Mouse (Mus musculus): ENCODE data around the gene 3830403N18Rik. TPM values are rescaled to one million over a fixed set of nuclear protein-coding genes. Genes with fewer than 3 reads are reported as not detected.
"Not testable (repeated sequence)": the region's sequence is repeated elsewhere in the genome, so short reads cannot be mapped to it uniquely, and the experiment has no call there.

The 3830403N18Rik gene
- 2.2 and 2.7 TPM in 2 replicates for polyA plus RNA-seq (2014; fragmentation: Nextera tagmentation; extraction: Ambion mirVana)

DNA sequence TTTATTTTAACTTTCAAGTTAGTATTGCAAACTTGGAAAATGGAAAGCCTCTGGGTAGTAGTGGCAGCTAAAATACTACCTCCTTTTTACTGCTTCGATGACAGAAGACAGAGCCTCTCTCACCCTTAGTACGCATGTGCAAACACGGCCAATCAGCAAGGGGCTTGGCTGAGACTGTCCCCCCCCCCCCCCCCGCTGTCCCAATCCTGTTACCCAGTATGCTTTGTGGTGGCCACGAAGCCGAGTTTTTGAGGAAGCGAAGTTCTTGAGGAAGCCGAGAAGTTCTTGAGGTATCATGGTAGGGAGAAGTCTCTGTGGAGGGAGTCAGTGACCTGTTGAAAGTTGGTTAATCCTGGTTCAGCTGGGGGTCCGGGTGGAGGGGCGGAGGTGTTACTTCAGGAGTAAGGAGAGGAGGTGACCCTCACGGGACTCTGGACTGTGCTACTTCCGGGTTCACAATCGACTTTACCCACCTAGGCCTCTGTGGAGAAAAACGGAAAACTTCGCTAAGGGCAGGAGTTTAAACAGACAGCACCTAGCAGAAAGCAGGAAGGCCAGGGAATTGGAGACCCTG is at the start of gene 3830403N18Rik:
3830403N18Rik (plus strand) TSS at position 237 of the 574 bp plus-strand sequence.
- not testable (repeated sequence) for H3K4me2 ChIP-seq (ENCODE audit: low read depth, low read length); H3K27me3 ChIP-seq (replicated peaks; ENCODE audit: control insufficient read depth, insufficient read depth, low read length); H3K4me3 ChIP-seq (ENCODE audit: low read depth, low read length); H3K9me3 ChIP-seq (ENCODE audit: control insufficient read depth, low read length); H3K27ac ChIP-seq (replicated peaks; ENCODE audit: low read depth, low read length); H3K4me1 ChIP-seq (ENCODE audit: control insufficient read depth, insufficient read depth, low read length); H3K36me3 ChIP-seq (ENCODE audit: control insufficient read depth, insufficient read depth, low read length); DNase-seq (ENCODE audit: low spot score); H3K9ac ChIP-seq (ENCODE audit: low read depth, low read length); ATAC-seq (ENCODE audit: low read depth)
- WGBS: 87% methylated on average over 7 of the region's 15 CpGs

DNA sequence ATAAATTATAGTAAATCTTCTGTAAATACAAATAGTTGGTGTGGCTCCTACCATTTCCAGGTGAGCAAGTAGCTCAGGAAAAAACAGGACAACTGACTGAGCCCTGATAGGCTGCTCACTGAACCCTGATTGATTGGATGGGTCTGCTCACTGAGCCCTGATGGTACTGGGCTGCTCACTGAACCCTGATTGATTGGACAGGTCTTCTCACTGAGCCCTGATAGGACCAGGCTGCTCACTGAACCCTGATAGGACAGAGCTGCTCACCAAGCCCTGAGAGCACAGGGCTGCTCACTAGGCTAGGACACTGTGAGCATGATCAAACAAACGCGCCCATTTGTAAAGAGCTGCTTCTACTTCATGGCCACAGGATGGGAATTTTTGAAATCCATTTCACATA is 15.0 kb downstream of the 3830403N18Rik start:
- H3K4me3 ChIP-seq (ENCODE audit: low read depth, low read length): no peak overlapping the region
- H3K4me2 ChIP-seq (ENCODE audit: low read depth, low read length): no peak overlapping the region
- H3K27ac ChIP-seq (replicated peaks; ENCODE audit: low read depth, low read length): no peak overlapping the region
- no peak for ATAC-seq (ENCODE audit: low read depth)
- 84% methylated on average over 2 of the region's 2 CpGs for WGBS
- H3K4me1 ChIP-seq (ENCODE audit: control insufficient read depth, insufficient read depth, low read length): no peaks in the 10 kb centered on the region
- no peaks in the 10 kb centered on the region for H3K9me3 ChIP-seq (ENCODE audit: control insufficient read depth, low read length)
- no peak overlapping the region for H3K9ac ChIP-seq (ENCODE audit: low read depth, low read length)
- no peak for DNase-seq (ENCODE audit: low spot score)
- no peaks in the 10 kb centered on the region for H3K36me3 ChIP-seq (ENCODE audit: control insufficient read depth, insufficient read depth, low read length)
- no peaks in the 10 kb centered on the region for H3K27me3 ChIP-seq (replicated peaks; ENCODE audit: control insufficient read depth, insufficient read depth, low read length)

- H3K4me2 ChIP-seq (ENCODE audit: low read depth, low read length): not testable (repeated sequence)
- WGBS: no CpG with 5 or more reads among the region's 1 CpGs
Measured at GRCm38 (mm10) chrX:56186449-56186848, 50.1 kb downstream of the 3830403N18Rik start.

More at GRCm38 (mm10) chrX:56186449-56186848, 50.1 kb downstream of the 3830403N18Rik start:
- H3K36me3 ChIP-seq (ENCODE audit: control insufficient read depth, insufficient read depth, low read length); H3K4me1 ChIP-seq (ENCODE audit: control insufficient read depth, insufficient read depth, low read length); H3K9ac ChIP-seq (ENCODE audit: low read depth, low read length); H3K4me3 ChIP-seq (ENCODE audit: low read depth, low read length); DNase-seq (ENCODE audit: low spot score); H3K27me3 ChIP-seq (replicated peaks; ENCODE audit: control insufficient read depth, insufficient read depth, low read length); H3K27ac ChIP-seq (replicated peaks; ENCODE audit: low read depth, low read length); ATAC-seq (ENCODE audit: low read depth); H3K9me3 ChIP-seq (ENCODE audit: control insufficient read depth, low read length): not testable (repeated sequence)

Other genes starting within 250 kb of the 3830403N18Rik start
- gene Gm773, start 76.3 kb downstream of the 3830403N18Rik start, polyA plus RNA-seq (2014; fragmentation: Nextera tagmentation; extraction: Ambion mirVana): not detected in 2 replicates
- gene Zfp449, start 209.8 kb downstream of the 3830403N18Rik start, polyA plus RNA-seq (2014; fragmentation: Nextera tagmentation; extraction: Ambion mirVana): 10.7 and 11.6 TPM in 2 replicates
- gene Smim10l2a, start 238.0 kb downstream of the 3830403N18Rik start, polyA plus RNA-seq (2014; fragmentation: Nextera tagmentation; extraction: Ambion mirVana): 3.3 and 4.0 TPM in 2 replicates